Mouse (Mus musculus): ENCODE measurements around the gene Ptprd. TPM values are rescaled to one million over a fixed set of nuclear protein-coding genes. Genes with fewer than 3 reads are reported as not detected.

Ptprd gene
- 76.0 and 81.0 TPM in 2 replicates for polyA plus RNA-seq (2014; fragmentation: Nextera tagmentation; extraction: Ambion mirVana)

DNA sequence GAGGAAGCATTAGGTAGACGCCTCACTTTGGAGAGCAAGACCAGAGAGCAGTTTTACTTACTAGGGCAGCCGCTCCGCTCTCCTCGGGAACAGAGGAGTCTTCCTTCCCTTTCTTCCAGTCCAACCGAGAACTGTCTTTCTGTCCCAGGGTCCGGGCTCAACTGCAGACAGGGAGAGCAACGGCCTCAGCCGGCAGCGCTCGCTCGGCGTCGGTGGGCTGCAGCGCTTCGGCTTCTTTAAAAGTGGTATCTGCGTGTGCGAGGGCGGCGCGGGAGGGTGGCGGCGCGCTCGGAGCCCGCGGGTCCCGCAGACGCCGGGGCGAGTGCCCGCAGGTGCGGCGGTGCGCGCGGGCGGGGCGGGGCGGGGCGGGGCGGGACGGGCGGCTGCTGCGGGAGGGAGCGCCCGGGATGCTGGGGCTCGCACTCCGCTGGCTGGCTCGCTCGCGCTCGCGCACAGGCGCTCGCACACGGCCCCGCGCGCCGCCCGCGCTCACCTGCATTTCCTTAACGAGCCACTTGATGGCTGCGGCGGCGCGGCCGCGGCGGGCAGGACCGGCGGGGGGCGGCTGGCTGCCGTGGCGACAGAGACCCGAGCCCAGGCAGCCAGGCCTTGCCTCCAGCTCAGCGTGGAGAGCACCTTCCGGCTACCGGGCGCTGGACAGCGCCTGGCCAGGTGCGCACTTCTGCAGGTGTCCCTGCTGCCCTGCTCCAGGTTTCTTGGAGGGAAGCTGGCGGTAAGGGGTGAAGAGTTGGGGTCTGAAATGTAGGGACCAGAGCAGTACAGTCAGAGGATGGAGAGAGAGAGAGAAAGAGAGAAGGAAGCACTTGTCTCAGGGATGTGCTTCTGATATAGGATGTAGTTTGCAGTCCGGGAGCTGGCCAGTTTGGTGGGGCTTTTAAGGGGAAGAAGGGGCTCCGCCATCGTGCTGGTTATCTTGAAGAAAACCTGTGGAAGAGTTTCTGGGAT is at the start of gene Ptprd:
Gene Ptprd (minus strand): TSS at position 433 of the 966 bp plus-strand sequence.
- Histone ChIP-seq H3K9ac (replicated peaks; ENCODE audit: low read length) (peak within 1 kb of the TSS; percentile 84), H3K9me3 (ENCODE audit: control insufficient read depth, low read length) (no peaks in the 10 kb centered on the region), H3K27ac (replicated peaks; ENCODE audit: low read depth, low read length) (peak within 1 kb of the TSS; percentile 84), H3K4me3 (replicated peaks; ENCODE audit: low read depth, low read length) (peak within 1 kb of the TSS; percentile 62), H3K27me3 (ENCODE audit: control insufficient read depth, insufficient read depth, low read length) (no peaks in the 10 kb centered on the region), H3K36me3 (ENCODE audit: control insufficient read depth, insufficient read depth, low read length) (no peaks in the 10 kb centered on the region), H3K4me2 (ENCODE audit: low read length) (peak within 1 kb of the TSS; percentile 71), H3K4me1 (ENCODE audit: control insufficient read depth, insufficient read depth, low read length) (0 out of 2 replicates have a peak, but pooled peaks cover 2% of the 10 kb centered on the region)
- DNase-seq (peak; percentile 94), ATAC-seq (ENCODE audit: low FRiP score, low TSS enrichment) (peak; percentile 92)
- under 1% methylated on average over 79 of the region's 86 CpGs for WGBS

GRCm38 (mm10) chr4:78235820-78236219 is 24.1 kb upstream of the Ptprd start:
- Histone ChIP-seq H3K36me3 (ENCODE audit: control insufficient read depth, insufficient read depth, low read length) (no peaks in the 10 kb centered on the region), H3K27ac (replicated peaks; ENCODE audit: low read depth, low read length) (no peak overlapping the region), H3K9ac (replicated peaks; ENCODE audit: low read length) (no peak overlapping the region), H3K27me3 (ENCODE audit: control insufficient read depth, insufficient read depth, low read length) (no peaks in the 10 kb centered on the region), H3K4me1 (ENCODE audit: control insufficient read depth, insufficient read depth, low read length) (no peaks in the 10 kb centered on the region), H3K4me2 (ENCODE audit: low read length) (no peak overlapping the region), H3K9me3 (ENCODE audit: control insufficient read depth, low read length) (no peaks in the 10 kb centered on the region), H3K4me3 (replicated peaks; ENCODE audit: low read depth, low read length) (no peak overlapping the region)
- DNase-seq: no peak
- no peak for ATAC-seq (ENCODE audit: low FRiP score, low TSS enrichment)
- WGBS: 95% methylated on average over 2 of the region's 2 CpGs

DNA sequence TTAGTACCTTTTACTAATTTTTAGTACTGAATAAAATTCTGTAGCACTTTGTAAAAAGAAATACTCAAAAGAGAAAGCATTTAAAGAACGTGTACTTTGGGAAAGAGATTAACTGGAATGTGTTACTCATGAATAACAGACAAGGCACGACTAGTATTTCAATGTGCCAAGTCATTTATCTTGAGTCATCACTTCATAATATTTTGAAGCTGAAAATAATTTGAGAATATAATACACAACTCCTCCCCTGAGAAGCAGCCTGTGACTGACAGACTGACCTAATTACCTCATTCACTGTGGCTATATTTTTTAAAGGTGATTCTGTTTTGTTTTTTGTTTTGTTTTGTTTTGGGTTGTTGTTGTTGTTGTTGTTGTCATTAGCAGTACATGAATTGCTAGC is 23.6 kb upstream of the Ptprd start:
- H3K9ac ChIP-seq (replicated peaks; ENCODE audit: low read length): no peak overlapping the region
- WGBS: 73% methylated on average over 2 of the region's 2 CpGs
- no peaks in the 10 kb centered on the region for H3K27me3 ChIP-seq (ENCODE audit: control insufficient read depth, insufficient read depth, low read length)
- ATAC-seq (ENCODE audit: low FRiP score, low TSS enrichment) (no peak), DNase-seq (no peak)
- H3K27ac ChIP-seq (replicated peaks; ENCODE audit: low read depth, low read length): no peak overlapping the region
- H3K36me3 ChIP-seq (ENCODE audit: control insufficient read depth, insufficient read depth, low read length): no peaks in the 10 kb centered on the region
- no peaks in the 10 kb centered on the region for H3K4me1 ChIP-seq (ENCODE audit: control insufficient read depth, insufficient read depth, low read length)
- no peak overlapping the region for H3K4me2 ChIP-seq (ENCODE audit: low read length)
- H3K4me3 ChIP-seq (replicated peaks; ENCODE audit: low read depth, low read length): no peak overlapping the region
- H3K9me3 ChIP-seq (ENCODE audit: control insufficient read depth, low read length): no peaks in the 10 kb centered on the region

GRCm38 (mm10) chr4:78234681-78235080 is 22.9 kb upstream of the Ptprd start:
- Histone ChIP-seq H3K27me3 (ENCODE audit: control insufficient read depth, insufficient read depth, low read length) (no peaks in the 10 kb centered on the region), H3K9me3 (ENCODE audit: control insufficient read depth, low read length) (no peaks in the 10 kb centered on the region), H3K36me3 (ENCODE audit: control insufficient read depth, insufficient read depth, low read length) (no peaks in the 10 kb centered on the region), H3K4me2 (ENCODE audit: low read length) (no peak overlapping the region), H3K9ac (replicated peaks; ENCODE audit: low read length) (no peak overlapping the region), H3K4me3 (replicated peaks; ENCODE audit: low read depth, low read length) (no peak overlapping the region), H3K4me1 (ENCODE audit: control insufficient read depth, insufficient read depth, low read length) (no peaks in the 10 kb centered on the region), H3K27ac (replicated peaks; ENCODE audit: low read depth, low read length) (no peak overlapping the region)
- DNase-seq (no peak), ATAC-seq (ENCODE audit: low FRiP score, low TSS enrichment) (no peak)
- 86% methylated on average over 1 of the region's 1 CpGs for WGBS

- DNase-seq: peak; percentile 45
- peak overlapping the region; percentile 71 for H3K4me2 ChIP-seq (ENCODE audit: low read length)
- no peaks in the 10 kb centered on the region for H3K27me3 ChIP-seq (ENCODE audit: control insufficient read depth, insufficient read depth, low read length)
- no peak overlapping the region for H3K27ac ChIP-seq (replicated peaks; ENCODE audit: low read depth, low read length)
- 45% methylated on average over 4 of the region's 4 CpGs for whole genome bisulfite sequencing
- H3K9ac ChIP-seq (replicated peaks; ENCODE audit: low read length): no peak overlapping the region
- H3K36me3 ChIP-seq (ENCODE audit: control insufficient read depth, insufficient read depth, low read length): no peaks in the 10 kb centered on the region
- no peak for ATAC-seq (ENCODE audit: low FRiP score, low TSS enrichment)
- H3K9me3 ChIP-seq (ENCODE audit: control insufficient read depth, low read length): no peaks in the 10 kb centered on the region
- H3K4me3 ChIP-seq (replicated peaks; ENCODE audit: low read depth, low read length): no peak overlapping the region; the same call in 1 of the 2 replicates
- H3K4me1 ChIP-seq (ENCODE audit: control insufficient read depth, insufficient read depth, low read length): 0 out of 2 replicates have a peak, but pooled peaks cover 2% of the 10 kb centered on the region
Observed at GRCm38 (mm10) chr4:78213949-78214348, 2.2 kb upstream of the Ptprd start.

DNA sequence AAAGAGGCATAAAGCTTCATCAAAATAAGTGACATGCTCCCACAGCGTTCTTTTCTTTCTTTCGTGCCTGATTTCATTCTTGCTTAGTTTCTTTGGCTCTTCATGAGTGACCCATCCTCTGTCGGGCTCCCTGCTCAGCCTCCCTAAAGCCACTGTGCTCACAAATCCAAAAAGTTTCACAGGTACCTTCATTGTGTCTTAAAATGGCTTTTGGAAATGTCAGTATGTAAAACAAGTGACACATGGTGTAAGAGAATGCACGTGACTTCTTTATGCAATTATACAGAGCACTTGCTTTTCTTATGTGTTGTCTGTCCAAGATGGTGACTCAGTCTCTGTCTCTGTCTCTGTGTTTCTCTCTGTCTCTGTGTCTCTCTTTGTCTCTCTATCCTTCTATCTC is 1.2 kb upstream of the Ptprd start:
- 54% methylated on average over 4 of the region's 4 CpGs for WGBS
- peak overlapping the region; percentile 71 for H3K4me2 ChIP-seq (ENCODE audit: low read length)
- H3K9me3 ChIP-seq (ENCODE audit: control insufficient read depth, low read length): no peaks in the 10 kb centered on the region
- H3K27me3 ChIP-seq (ENCODE audit: control insufficient read depth, insufficient read depth, low read length): no peaks in the 10 kb centered on the region
- H3K9ac ChIP-seq (replicated peaks; ENCODE audit: low read length): no peak overlapping the region
- H3K4me1 ChIP-seq (ENCODE audit: control insufficient read depth, insufficient read depth, low read length): 0 out of 2 replicates have a peak, but pooled peaks cover 2% of the 10 kb centered on the region
- H3K36me3 ChIP-seq (ENCODE audit: control insufficient read depth, insufficient read depth, low read length): no peaks in the 10 kb centered on the region
- no peak overlapping the region for H3K27ac ChIP-seq (replicated peaks; ENCODE audit: low read depth, low read length)
- ATAC-seq (ENCODE audit: low FRiP score, low TSS enrichment) (no peak), DNase-seq (peak; percentile 8)
- peak overlapping the region; percentile 62 for H3K4me3 ChIP-seq (replicated peaks; ENCODE audit: low read depth, low read length)

DNA sequence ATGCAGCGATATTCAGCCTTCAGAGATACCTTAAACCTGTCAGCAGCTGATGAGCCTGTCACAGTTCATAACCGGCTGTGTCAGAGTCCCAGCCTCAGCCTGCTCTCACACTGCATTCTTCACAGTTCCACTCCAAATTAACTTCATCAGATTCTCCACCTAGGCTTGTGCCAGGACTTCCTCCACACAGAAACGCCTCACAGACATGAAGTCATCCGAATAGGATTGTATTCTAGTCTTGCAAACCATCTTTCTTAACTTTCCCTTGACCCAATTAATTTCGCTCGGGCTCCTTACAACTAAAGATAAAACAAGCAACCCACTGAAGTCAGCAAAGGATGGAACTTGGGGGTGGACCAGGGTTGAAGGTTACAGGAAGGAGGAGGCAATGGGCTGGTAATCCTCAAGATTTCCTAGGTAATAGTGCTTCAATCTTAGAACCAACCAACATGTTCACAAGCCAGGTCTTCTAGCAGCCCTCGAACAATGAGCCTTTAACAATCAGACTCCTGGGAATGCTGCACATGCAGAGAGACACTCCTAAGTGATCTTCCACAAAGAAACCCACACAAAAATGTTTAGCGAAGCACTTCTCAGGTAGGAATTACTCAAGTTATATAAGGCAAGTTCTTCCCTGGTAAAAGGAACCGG is 758 bp downstream of the Ptprd start:
- peak overlapping the region; percentile 71 for H3K4me2 ChIP-seq (ENCODE audit: low read length)
- H3K4me1 ChIP-seq (ENCODE audit: control insufficient read depth, insufficient read depth, low read length): 0 out of 2 replicates have a peak, but pooled peaks cover 2% of the 10 kb centered on the region
- H3K9ac ChIP-seq (replicated peaks; ENCODE audit: low read length): peak overlapping the region; percentile 84
- no peaks in the 10 kb centered on the region for H3K36me3 ChIP-seq (ENCODE audit: control insufficient read depth, insufficient read depth, low read length)
- H3K4me3 ChIP-seq (replicated peaks; ENCODE audit: low read depth, low read length): peak overlapping the region; percentile 62
- DNase-seq (no peak), ATAC-seq (ENCODE audit: low FRiP score, low TSS enrichment) (no peak)
- H3K27me3 ChIP-seq (ENCODE audit: control insufficient read depth, insufficient read depth, low read length): no peaks in the 10 kb centered on the region
- H3K27ac ChIP-seq (replicated peaks; ENCODE audit: low read depth, low read length): peak overlapping the region; percentile 84
- WGBS: 25% methylated on average over 9 of the region's 9 CpGs
- H3K9me3 ChIP-seq (ENCODE audit: control insufficient read depth, low read length): no peaks in the 10 kb centered on the region

DNA sequence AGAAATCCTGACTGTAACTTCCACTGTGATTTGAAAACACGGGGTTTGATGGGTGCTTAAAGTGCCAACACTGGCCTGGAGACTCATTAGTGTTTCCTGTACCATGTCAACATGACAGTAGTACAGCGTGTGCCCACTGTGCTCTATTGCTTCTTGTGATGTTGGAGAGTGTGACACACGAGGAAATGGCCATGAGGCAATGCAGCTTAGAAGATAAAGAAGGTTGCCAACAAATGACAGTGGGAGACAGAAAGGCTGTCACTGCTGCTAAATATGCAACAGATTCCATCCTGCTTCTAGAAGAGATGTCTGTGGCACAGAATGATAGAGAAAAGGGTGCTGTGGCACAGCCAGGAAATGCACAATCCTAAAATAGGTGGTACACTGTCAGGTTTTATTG is 6.7 kb downstream of the Ptprd start:
- no peaks in the 10 kb centered on the region for H3K36me3 ChIP-seq (ENCODE audit: control insufficient read depth, insufficient read depth, low read length)
- H3K27me3 ChIP-seq (ENCODE audit: control insufficient read depth, insufficient read depth, low read length): no peaks in the 10 kb centered on the region
- H3K4me2 ChIP-seq (ENCODE audit: low read length): no peak overlapping the region
- H3K4me3 ChIP-seq (replicated peaks; ENCODE audit: low read depth, low read length): no peak overlapping the region
- ATAC-seq (ENCODE audit: low FRiP score, low TSS enrichment): no peak
- 58% methylated on average over 3 of the region's 3 CpGs for WGBS
- DNase-seq: no peak
- H3K27ac ChIP-seq (replicated peaks; ENCODE audit: low read depth, low read length): no peak overlapping the region
- no peaks in the 10 kb centered on the region for H3K9me3 ChIP-seq (ENCODE audit: control insufficient read depth, low read length)
- no peaks in the 10 kb centered on the region for H3K4me1 ChIP-seq (ENCODE audit: control insufficient read depth, insufficient read depth, low read length)
- H3K9ac ChIP-seq (replicated peaks; ENCODE audit: low read length): no peak overlapping the region
